Mouse (Mus musculus) limb, embryonic 13.5 days (tissue): ENCODE results near the gene Ube2o. TPM values are rescaled to one million over a fixed set of nuclear protein-coding genes. Genes with fewer than 3 reads are reported as not detected.
"Not testable (repeated sequence)": the region's sequence is repeated elsewhere in the genome, so short reads cannot be mapped to it uniquely, and the experiment has no call there.

Experiments
- ATAC-seq: fragments of 200-750 bp; cut with Nextera tagmentation; 2 replicates; pipeline ENCODE4 v1.8.0; 2017; ENCODE audit warnings: low read depth, moderate number of reproducible peaks, moderate TSS enrichment; ENCODE audit not compliant: low FRiP score
- H3K27ac ChIP-seq: fragments of 300-500 bp; sonication (generic); 2 replicates; pipeline ENCODE4 v1.5.1; 2015; ENCODE audit warnings: inconsistent platforms, mild to moderate bottlenecking, moderate library complexity
- H3K27me3 ChIP-seq: fragments of 300-500 bp; sonication (generic); 2 replicates; pipeline ENCODE4 v1.6.1; 2015; ENCODE audit warnings: mild to moderate bottlenecking, inconsistent platforms
- H3K36me3 ChIP-seq: fragments of 300-500 bp; sonication (generic); 2 replicates; pipeline ENCODE4 v1.6.1; 2015; ENCODE audit warnings: inconsistent platforms, mild to moderate bottlenecking, moderate library complexity
- H3K4me1 ChIP-seq: fragments of 300-500 bp; sonication (generic); 2 replicates; pipeline ENCODE4 v1.6.1; 2015; ENCODE audit warnings: inconsistent platforms
- H3K4me2 ChIP-seq: fragments of 300-500 bp; sonication (generic); replicated peaks from 2 replicates; pipeline ENCODE4 v1.6.1; 2015; ENCODE audit warnings: inconsistent platforms, mild to moderate bottlenecking, moderate library complexity
- H3K4me3 ChIP-seq: fragments of 300-500 bp; sonication (generic); 2 replicates; pipeline ENCODE4 v1.5.1; 2015; ENCODE audit warnings: moderate library complexity, mild to moderate bottlenecking, inconsistent platforms
- H3K9ac ChIP-seq: fragments of 300-500 bp; sonication (generic); 2 replicates; pipeline ENCODE4 v1.6.1; 2015; ENCODE audit warnings: mild to moderate bottlenecking, inconsistent platforms
- H3K9me3 ChIP-seq: fragments of 300-500 bp; sonication (generic); 2 replicates; pipeline ENCODE4 v1.6.1; 2016; ENCODE audit warnings: inconsistent platforms
- WGBS: fragments of 180-500 bp; shearing (Covaris S2); methylation state at CpG from one replicate; pipeline ENCODE4 v1.1.7; 2015; 5-methylcytosine and 5-hydroxymethylcytosine counted together
- polyA plus RNA-seq: library from polyadenylated mRNA; unstranded; fragments of >200 nt; fragmentation: Nextera tagmentation; extraction: Ambion mirVana; gene quantifications from 2 replicates; pipeline ENCODE4 v1.2.1, GENCODE M21; 2015

The Ube2o gene
- polyA plus RNA-seq, 1 experiment from 2014 or later: 10.3 TPM

DNA sequence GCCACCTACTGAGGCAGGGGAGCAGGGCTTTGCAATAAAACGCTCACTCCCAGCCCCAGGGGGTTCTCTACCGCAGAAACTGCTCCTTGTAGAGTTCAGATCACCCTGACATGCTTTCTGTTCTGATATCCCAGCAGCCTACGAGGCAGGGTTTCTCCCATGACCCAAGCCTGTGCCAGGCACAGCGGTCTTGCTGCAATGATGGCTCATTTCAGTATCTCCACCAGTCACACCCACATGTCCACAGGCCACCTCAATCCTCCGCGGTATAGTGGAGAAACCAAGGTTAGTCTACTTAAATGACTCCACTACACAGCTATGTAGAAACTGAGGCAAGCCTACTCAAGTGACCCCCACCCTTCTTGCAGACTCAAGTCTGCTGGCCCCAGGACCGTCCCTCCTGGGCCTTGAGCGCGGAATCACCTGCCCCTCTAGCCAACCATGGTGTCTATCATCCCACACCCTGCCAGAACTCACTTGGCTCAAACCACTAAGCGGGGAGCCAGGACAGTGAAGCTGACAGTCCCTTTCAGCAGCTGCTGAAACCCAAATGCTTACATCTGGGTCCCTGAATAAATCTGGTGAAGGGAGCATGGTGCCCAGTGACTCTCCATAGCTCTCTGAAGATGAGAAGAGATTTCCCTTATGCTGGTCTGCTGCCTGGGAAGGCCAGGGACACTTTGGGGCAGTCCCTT is 39.5 kb upstream of the Ube2o start:
- Histone ChIP-seq H3K27me3 (peaks cover 11% of the 10 kb centered on the region), H3K27ac (no peak overlapping the region), H3K4me1 (peaks cover 77% of the 10 kb centered on the region), H3K9ac (0 out of 2 replicates have a peak overlapping the region, but pooled peaks have one; percentile 31), H3K4me2 (no peak overlapping the region; the same call in 1 of the 2 replicates), H3K36me3 (no peaks in the 10 kb centered on the region), H3K4me3 (no peak overlapping the region), H3K9me3 (no peaks in the 10 kb centered on the region)
- no peak for ATAC-seq
- WGBS: 75% methylated on average over 10 of the region's 10 CpGs

DNA sequence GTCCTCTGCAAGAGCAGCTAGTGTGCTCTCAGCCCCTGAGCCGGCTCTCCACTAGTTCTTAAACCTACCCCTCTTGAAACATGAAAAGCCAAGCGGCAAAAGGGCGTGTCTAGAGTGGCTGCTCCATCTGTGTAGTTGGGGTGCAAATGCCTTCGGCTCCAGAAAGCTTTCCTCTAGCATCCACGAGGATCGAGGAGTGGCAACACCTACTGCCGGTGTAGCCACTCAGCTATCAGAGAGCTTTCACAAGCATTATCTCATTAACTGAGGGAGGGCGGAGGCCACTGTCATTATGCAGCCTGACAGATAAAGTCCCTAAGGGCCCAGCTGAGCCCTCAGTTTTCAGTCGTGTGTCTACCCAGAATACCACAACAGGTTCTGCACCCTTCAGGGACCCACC is 38.8 kb upstream of the Ube2o start:
- Histone ChIP-seq H3K36me3 (no peaks in the 10 kb centered on the region), H3K4me3 (no peak overlapping the region), H3K4me2 (no peak overlapping the region; the same call in 1 of the 2 replicates), H3K27me3 (peaks cover 11% of the 10 kb centered on the region), H3K9me3 (no peaks in the 10 kb centered on the region), H3K27ac (no peak overlapping the region), H3K4me1 (peaks cover 77% of the 10 kb centered on the region), H3K9ac (no peak overlapping the region)
- ATAC-seq: no peak
- 34% methylated on average over 9 of the region's 9 CpGs for WGBS

DNA sequence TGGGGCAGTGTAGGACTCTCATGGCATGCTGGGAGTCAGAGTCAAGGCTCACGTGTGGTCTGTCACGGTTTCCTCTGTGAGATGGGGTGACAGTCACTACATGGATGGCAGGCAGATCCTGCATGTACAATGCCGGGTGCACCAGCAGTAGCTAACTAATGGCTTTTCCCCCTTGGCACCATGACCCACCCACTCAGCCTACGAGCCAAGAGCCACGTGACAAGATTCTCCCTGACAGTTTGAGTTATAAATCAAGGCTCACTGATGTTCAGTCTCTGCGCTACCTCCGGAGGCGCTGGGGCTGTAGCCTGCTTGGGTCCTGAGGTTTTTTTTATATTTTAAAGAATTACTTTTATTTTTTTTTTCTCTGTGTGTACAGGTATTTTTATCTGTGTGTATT is 38.3 kb upstream of the Ube2o start:
- Histone ChIP-seq H3K27ac (no peak overlapping the region), H3K4me3 (no peak overlapping the region), H3K9ac (no peak overlapping the region), H3K4me1 (peaks cover 76% of the 10 kb centered on the region), H3K9me3 (no peaks in the 10 kb centered on the region), H3K4me2 (no peak overlapping the region), H3K36me3 (no peaks in the 10 kb centered on the region), H3K27me3 (peaks cover 11% of the 10 kb centered on the region)
- WGBS: 54% methylated on average over 8 of the region's 8 CpGs
- no peak for ATAC-seq

DNA sequence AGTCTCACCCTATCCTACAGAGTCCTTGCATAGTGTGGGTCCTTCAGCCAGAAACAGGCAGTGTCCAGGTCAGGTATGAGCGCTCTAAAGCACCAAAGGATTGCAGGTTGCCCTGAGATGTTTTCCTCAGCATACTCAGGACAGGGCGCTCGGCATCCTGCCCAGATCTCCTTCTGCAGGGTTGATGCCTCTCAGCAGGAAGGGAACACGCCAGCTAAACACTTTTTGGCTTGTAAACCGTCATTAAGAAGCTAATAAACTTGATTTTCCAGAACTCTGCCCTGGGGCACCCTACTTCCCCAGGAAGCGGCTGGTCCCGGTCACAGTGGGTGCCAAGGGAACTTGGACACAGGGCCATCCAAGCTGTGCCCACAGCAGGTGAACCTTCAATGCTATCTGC is 37.9 kb upstream of the Ube2o start:
- Histone ChIP-seq H3K9me3 (no peaks in the 10 kb centered on the region), H3K27ac (no peak overlapping the region), H3K9ac (no peak overlapping the region), H3K4me3 (no peak overlapping the region), H3K4me2 (no peak overlapping the region), H3K27me3 (peaks cover 11% of the 10 kb centered on the region), H3K4me1 (peaks cover 72% of the 10 kb centered on the region), H3K36me3 (no peaks in the 10 kb centered on the region)
- 47% methylated on average over 7 of the region's 7 CpGs for WGBS
- no peak for ATAC-seq

DNA sequence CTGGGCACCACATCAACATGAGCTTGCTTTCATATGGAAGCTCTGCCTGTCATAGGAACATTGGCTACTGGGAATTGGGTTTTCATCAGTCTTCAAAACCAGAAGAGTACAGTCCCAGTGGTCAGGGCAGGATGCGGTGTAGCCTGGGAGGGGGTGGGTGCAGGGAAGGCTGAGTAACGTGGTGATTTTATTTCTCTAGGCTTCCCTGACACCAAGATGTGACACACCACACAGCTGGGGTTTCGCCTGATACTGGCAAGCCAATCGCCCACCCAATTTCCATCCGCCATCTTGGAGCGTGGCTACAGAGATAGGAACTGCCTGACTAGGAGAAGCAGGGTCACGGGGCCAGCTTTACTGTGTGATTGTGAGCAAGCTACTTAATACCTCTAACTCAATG is 37.4 kb upstream of the Ube2o start:
- Histone ChIP-seq H3K4me1 (peaks cover 70% of the 10 kb centered on the region), H3K4me2 (no peak overlapping the region), H3K4me3 (no peak overlapping the region), H3K9me3 (no peaks in the 10 kb centered on the region), H3K27ac (no peak overlapping the region), H3K9ac (no peak overlapping the region), H3K27me3 (peaks cover 11% of the 10 kb centered on the region), H3K36me3 (no peaks in the 10 kb centered on the region)
- ATAC-seq: no peak
- WGBS: 83% methylated on average over 7 of the region's 7 CpGs

DNA sequence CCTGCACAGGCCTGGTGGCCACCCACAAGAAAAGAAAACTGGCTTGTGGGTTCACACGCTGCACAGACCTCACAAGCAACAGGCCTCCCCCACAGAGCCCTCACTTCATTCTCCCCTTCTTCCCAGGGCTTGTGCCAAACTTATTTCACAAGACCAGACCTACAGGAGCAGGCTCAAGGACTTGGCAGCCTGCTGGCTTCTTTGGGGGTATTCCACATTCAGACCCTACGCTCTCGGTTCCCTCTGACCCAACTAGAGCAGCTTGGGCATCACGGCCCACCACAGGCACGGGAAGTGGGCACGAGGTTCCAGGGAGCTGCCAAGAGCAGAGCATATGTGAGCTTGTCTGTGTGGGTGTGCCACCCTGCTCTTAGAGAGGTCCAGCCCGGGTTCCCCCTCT is 36.4 kb upstream of the Ube2o start:
- H3K4me2 ChIP-seq: no peak overlapping the region
- no peaks in the 10 kb centered on the region for H3K36me3 ChIP-seq
- H3K27ac ChIP-seq: no peak overlapping the region
- H3K4me3 ChIP-seq: no peak overlapping the region
- ATAC-seq: no peak
- no peak overlapping the region for H3K9ac ChIP-seq
- peaks cover 2% of the 10 kb centered on the region for H3K27me3 ChIP-seq
- peaks cover 61% of the 10 kb centered on the region for H3K4me1 ChIP-seq
- WGBS: 78% methylated on average over 7 of the region's 7 CpGs
- no peaks in the 10 kb centered on the region for H3K9me3 ChIP-seq

DNA sequence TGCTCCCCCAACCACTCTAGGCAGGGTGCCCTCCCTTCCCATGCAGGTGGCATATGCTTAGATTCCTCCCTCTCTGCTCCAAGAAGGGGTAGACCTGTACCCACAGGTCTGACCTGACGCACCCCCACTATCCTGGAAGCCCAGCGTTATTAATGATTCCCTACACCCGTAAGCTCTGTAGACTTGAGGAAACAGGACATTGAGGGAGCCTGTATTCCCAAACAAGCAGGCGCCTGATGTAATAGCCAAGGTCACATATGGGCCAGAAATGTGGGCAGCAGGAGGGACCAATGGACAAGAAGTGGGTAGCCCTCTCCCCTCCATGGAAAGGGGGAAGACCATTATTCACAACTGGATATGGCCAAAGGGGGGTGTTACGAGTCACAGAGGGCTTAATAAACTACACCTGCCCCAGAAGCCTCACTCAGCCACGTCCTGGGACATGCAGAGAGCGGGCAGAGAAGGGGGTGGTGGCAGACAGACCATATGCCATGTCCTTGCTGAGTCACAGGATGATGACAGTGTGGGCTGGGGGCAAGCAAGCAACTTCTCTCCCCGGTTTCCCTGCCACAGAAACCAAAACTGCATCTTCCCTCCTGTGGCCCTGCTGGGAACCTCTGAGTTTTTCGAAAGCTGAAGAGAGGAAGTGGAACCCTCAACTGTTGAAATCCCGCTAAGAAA is 35.3 kb upstream of the Ube2o start:
- 66% methylated on average over 10 of the region's 10 CpGs for WGBS

DNA sequence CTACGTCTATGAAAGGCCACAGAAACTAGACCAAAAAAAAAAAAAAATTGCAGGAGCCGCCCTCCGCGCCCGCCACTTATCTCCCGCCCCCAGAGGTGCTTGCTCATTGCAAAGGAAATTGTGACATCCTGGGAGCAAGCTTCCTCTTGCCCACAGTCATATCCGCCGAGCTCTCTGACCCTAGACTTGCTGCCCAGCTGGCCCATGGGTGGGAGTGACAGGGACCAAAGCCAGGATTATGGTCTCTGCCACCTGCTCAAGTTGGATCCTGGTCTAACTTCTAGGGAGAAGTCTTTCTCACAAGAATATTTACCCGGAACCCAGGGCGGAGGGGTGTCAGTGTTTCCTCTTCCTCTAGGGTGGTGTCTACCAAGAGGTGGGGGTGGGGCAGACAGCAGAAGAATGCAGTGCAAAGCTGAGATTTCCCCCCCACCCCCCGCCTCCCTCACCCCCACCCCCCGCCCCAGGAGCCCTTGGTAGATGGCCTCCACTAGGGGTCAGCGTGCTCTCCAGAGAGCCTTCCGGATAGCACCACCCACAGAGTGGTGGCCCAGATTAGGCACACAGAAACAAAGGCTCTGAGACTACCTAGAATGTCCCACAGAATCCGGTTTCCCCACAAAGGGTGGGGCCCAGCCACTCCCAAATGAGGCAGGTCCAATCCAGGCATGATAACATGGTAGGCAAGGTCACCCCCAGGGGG is 34.6 kb upstream of the Ube2o start:
- H3K4me1 ChIP-seq: peaks cover 45% of the 10 kb centered on the region
- no peak overlapping the region for H3K27ac ChIP-seq

More for the DNA sequence above, 35.3 kb upstream of the Ube2o start:
- H3K9me3 ChIP-seq: no peaks in the 10 kb centered on the region
- H3K27me3 ChIP-seq: no peaks in the 10 kb centered on the region
- peaks cover 52% of the 10 kb centered on the region for H3K4me1 ChIP-seq
- no peak overlapping the region; the same call in 1 of the 2 replicates for H3K27ac ChIP-seq
- H3K9ac ChIP-seq: no peak overlapping the region
- H3K4me2 ChIP-seq: no peak overlapping the region
- no peaks in the 10 kb centered on the region for H3K36me3 ChIP-seq
- no peak overlapping the region for H3K4me3 ChIP-seq
- no peak for ATAC-seq

DNA sequence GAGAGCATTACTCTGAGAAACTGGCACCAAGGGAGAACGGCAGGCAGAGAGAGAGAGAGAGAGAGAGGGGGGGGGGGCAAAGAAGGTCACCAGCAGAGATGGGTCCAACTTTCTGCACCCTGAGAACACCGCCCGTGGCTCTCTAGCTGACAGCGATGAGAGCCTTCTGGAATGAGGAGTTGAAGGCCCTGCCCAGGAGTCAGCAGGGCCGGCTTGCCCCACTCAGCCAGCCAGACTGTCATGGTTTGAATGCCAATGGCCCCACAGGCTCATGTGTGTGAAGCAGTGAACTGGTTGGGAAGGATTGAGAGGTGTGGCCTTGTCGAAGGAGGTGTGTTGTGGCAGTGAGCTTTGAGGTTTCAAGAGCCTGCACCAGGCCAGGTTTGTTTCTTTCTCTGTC is 32.0 kb upstream of the Ube2o start:
- H3K27ac ChIP-seq: no peak overlapping the region
- H3K9me3 ChIP-seq: no peaks in the 10 kb centered on the region
- H3K27me3 ChIP-seq: no peaks in the 10 kb centered on the region
- no peak overlapping the region for H3K4me3 ChIP-seq
- no peaks in the 10 kb centered on the region for H3K36me3 ChIP-seq
- WGBS: 87% methylated on average over 6 of the region's 6 CpGs
- peaks cover 20% of the 10 kb centered on the region for H3K4me1 ChIP-seq
- H3K4me2 ChIP-seq: no peak overlapping the region
- ATAC-seq: no peak
- no peak overlapping the region for H3K9ac ChIP-seq

More for the DNA sequence above, 34.6 kb upstream of the Ube2o start:
- H3K9me3 ChIP-seq: no peaks in the 10 kb centered on the region
- no peaks in the 10 kb centered on the region for H3K27me3 ChIP-seq
- no peak overlapping the region for H3K4me3 ChIP-seq
- 55% methylated on average over 15 of the region's 15 CpGs for WGBS
- H3K9ac ChIP-seq: no peak overlapping the region
- no peak for ATAC-seq
- H3K36me3 ChIP-seq: no peaks in the 10 kb centered on the region
- H3K4me2 ChIP-seq: no peak overlapping the region

DNA sequence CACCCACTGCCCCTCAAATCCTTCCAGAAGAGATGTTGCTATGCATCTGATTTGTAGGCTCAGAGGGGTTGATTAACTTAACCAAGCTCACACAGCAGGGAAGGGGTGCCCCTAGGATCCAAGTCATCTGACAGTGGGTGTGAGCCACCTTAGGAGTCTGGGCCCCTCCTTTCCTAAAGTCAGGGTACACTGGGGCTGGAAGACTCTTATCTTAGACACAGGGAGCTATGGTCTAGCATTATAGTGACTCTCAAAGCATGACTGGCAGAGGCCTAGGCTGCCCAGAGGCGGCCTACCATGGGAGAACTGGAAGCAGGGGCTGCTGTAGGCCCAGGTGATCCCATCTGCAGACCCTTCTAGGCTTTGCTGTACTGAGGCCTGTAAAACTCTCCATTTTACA is 31.3 kb upstream of the Ube2o start:
- no peak for ATAC-seq
- H3K4me1 ChIP-seq: peaks cover 13% of the 10 kb centered on the region
- no peak overlapping the region for H3K9ac ChIP-seq
- no peak overlapping the region for H3K4me3 ChIP-seq
- 87% methylated on average over 1 of the region's 1 CpGs for WGBS
- no peaks in the 10 kb centered on the region for H3K27me3 ChIP-seq
- H3K4me2 ChIP-seq: no peak overlapping the region
- no peaks in the 10 kb centered on the region for H3K36me3 ChIP-seq
- H3K27ac ChIP-seq: no peak overlapping the region
- no peaks in the 10 kb centered on the region for H3K9me3 ChIP-seq

DNA sequence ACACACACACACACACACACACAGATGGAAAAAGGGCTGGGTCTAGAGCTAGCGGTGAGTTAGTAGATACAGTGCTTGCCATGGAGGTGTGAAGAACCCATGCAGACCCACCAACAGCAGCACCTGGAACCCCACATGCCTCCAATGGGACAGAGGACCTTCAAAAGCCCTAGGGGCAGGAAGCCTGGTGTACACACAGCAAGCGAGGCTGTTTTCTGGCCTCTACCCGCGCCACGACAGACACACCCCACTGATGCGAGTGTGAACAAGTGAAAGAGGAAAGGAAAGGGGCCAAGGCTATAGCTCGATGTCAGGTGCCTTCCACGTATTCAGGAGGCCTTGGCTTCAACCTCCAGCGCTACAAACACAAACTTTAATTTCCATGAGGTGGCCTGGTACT is 30.6 kb upstream of the Ube2o start:
- Histone ChIP-seq H3K9ac (no peak overlapping the region), H3K4me3 (no peak overlapping the region), H3K36me3 (no peaks in the 10 kb centered on the region), H3K27ac (no peak overlapping the region), H3K4me1 (peaks cover 12% of the 10 kb centered on the region), H3K27me3 (no peaks in the 10 kb centered on the region), H3K4me2 (no peak overlapping the region), H3K9me3 (no peaks in the 10 kb centered on the region)
- no peak for ATAC-seq
- 81% methylated on average over 9 of the region's 9 CpGs for whole genome bisulfite sequencing

DNA sequence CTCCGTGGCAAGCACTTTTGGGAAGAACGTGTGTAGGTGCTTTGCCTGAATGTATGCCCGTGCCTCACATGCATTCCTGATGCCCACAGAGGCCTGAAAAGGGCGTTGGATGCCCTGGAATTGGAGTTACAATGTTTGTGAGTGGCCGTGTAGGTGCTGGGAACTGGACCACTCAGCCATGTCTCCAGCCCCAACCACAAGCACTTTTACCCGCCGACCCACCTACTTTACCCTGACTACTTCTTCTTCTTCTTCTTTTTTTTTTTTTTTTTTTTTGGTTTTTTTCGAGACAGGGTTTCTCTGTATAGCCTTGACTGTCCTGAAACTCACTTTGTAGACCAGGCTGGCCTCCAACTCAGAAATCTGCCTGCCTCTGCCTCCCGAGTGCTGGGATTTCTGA is 29.9 kb upstream of the Ube2o start:
- ATAC-seq, H3K4me2 ChIP-seq, H3K9ac ChIP-seq, H3K27ac ChIP-seq, H3K27me3 ChIP-seq, H3K36me3 ChIP-seq, H3K9me3 ChIP-seq, H3K4me3 ChIP-seq: not testable (repeated sequence)
- 94% methylated on average over 8 of the region's 9 CpGs for WGBS
- H3K4me1 ChIP-seq: peaks cover 11% of the 10 kb centered on the region; the same call in 1 of the 2 replicates
